Mouse (Mus musculus) spleen, adult 12 weeks (tissue): ENCODE data around the gene Nr4a3.

Source experiments
- DNase-seq: peaks from one replicate; pipeline ENCODE4 v3.0.0; 2022; ENCODE audit warnings: low spot score

The Nr4a3 gene

GRCm38 (mm10) chr4:48050442-48050841, 5.5 kb downstream of the Nr4a3 start:
- DNase-seq = no peak

DNA sequence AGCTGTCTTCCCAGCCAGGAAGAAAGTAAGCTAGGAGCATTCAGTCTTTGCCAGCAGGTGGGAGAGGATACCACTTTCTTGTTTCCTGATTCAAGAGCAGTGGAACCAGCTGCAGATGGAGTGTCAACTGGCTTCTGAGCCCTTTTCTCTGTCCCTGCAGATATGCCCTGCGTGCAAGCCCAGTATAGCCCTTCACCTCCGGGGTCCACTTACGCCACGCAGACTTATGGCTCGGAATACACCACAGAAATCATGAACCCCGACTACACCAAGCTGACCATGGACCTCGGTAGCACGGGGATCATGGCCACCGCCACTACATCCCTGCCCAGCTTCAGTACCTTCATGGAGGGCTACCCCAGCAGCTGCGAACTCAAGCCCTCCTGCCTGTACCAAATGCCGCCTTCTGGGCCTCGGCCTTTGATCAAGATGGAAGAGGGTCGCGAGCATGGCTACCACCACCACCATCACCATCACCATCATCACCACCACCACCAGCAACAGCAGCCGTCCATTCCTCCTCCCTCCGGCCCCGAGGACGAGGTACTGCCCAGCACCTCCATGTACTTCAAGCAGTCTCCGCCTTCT, 6.2 kb downstream of the Nr4a3 start:
- DNase-seq = no peak

GRCm38 (mm10) chr4:48051674-48052121, 6.7 kb downstream of the Nr4a3 start:
- DNase-seq = no peak

DNA sequence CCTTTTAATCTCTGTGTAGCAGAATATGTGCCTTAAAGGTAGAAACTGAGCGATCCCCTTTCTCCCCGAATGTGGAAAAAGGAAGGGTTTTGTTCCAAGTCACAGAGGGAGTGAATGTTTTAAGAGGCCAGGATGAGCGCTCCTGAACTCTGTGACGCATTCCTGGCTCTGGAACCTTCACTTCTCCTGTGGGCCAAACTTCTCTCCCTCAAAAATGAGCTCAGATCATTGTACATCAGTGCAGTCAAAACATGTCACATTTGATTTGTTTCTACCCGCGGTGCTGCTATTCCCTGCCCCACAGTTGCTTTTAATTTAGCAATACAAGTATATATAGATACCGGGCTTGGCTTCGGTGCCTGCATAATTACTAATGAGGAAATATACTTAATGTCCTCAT, 16.8 kb downstream of the Nr4a3 start:
- no peak for DNase-seq

DNA sequence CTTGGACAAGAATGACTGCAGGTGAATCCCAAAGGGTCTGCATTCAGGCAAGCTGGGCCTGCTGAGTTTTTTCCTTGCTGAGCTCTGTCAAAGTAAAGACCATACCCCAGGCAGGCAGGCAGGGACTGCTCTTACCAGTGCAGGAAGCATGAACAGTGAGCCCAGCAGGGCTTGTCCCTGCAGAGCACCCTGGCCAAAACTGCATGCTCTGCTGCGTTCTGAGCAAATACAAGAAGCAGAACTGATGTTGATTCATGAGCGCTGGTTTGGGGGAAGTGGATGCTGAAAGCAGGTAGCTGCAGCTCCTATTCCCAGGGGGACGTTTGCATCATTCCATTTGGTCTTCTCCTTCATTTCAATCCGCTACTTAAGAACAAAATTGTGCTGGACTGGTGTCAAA, 19.4 kb downstream of the Nr4a3 start:
- DNase-seq = no peak

- no peak for DNase-seq
These were observed 21.7 kb downstream of the Nr4a3 start for GRCm38 (mm10) chr4:48066676-48067075.

GRCm38 (mm10) chr4:48069111-48069510, 24.2 kb downstream of the Nr4a3 start:
- DNase-seq = no peak

- no peak for DNase-seq
These were observed 27.1 kb downstream of the Nr4a3 start for GRCm38 (mm10) chr4:48072006-48072405.

DNA sequence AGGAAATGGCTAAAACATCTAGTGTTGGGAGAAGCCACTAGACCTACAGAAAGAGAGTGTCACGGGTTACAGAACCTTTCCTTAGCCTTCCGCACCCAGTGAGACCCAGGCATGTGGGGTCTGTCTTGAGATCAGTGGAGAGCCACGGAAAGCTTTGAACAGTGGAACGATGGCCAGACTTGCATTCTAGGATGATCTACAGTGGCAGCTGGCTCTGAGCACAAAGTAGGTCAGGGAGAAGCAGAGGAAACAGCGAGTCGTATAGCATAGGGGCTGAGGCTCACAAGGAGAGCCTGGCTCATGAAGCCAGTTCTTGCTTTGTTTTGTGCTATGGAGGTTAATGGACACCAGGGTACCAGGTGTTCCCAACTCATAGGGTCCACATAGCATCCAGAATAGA, 28.4 kb downstream of the Nr4a3 start:
- DNase-seq = no peak

GRCm38 (mm10) chr4:48074451-48075240, 29.7 kb downstream of the Nr4a3 start:
- no peak for DNase-seq

- peak; percentile 40 for DNase-seq
These were observed 31.9 kb downstream of the Nr4a3 start for GRCm38 (mm10) chr4:48076693-48077471.

GRCm38 (mm10) chr4:48078213-48078612, 33.3 kb downstream of the Nr4a3 start:
- no peak for DNase-seq

DNA sequence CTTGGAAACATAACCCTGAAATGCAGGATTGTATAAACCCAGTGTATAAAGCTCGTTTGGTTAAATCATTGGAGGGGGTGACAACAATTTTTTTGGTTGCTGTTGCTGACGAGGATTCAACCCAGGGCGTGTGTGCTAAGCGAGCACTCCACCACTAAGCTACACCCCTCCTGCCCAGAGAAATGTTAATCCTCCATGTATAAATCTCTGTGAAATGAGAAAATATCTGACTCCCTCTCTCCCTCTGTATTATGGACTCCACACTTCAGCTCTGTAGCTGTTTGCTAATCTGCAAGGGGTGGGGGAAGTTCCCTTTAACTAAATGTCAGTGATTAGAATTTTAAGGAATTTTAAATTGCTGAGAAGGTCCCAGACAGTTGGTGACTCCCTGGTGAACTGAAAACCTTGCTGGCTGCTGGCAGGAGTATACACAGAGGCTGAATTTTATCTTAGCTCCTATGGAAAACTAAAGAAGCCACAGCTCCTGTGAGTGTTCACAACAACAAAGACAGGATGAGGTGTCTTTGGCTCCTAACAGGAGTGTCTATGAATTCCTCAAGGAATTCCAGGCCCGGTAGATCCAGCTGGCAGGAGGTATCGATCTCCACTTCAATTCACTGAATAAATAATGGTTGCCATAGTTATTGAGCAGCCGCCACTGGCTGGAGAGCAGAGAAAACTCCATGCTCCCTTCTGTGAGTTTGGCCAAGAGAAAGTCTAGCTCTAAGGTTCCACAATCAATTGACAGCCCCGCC, 34.5 kb downstream of the Nr4a3 start:
- no peak for DNase-seq

- DNase-seq = no peak
These were observed 38.5 kb downstream of the Nr4a3 start for GRCm38 (mm10) chr4:48083452-48083851.

DNA sequence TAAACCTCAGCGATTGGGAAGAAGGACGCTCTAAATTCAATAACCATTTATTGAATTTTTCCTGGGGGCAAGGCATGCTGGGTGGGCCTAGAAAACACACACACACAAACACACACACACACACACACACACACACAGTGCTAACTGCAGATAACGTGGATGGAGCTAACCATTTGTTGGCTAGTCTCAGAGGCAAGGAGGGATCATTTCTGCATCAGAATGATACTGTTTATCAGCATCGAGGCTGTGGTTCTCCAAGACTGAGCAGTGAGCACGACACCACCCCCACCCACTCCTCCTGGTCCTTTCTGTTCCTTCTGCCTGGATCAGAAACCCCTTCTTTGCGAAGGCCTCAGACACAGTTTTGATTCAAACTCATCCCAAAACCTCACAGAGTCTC, 41.7 kb downstream of the Nr4a3 start:
- no peak for DNase-seq

DNA sequence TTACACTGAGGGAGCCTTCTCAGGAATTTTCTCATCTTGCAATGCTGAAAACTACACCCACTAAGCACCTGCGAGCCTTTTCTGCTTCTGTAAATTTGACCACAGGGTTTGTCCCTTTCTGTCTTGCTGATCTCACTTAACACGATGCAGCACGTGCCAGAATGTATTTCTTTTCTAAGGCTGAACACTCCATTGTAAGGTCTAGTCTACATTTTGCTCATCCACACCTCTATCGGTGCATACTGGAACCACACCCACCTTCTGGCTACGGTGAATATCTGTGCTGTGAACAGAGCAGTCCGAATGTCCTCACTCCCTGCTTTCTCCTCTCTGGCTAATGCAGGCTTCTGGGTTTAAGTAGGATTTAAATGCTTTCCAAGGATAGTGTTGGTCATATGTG, 42.5 kb downstream of the Nr4a3 start:
- no peak for DNase-seq

DNA sequence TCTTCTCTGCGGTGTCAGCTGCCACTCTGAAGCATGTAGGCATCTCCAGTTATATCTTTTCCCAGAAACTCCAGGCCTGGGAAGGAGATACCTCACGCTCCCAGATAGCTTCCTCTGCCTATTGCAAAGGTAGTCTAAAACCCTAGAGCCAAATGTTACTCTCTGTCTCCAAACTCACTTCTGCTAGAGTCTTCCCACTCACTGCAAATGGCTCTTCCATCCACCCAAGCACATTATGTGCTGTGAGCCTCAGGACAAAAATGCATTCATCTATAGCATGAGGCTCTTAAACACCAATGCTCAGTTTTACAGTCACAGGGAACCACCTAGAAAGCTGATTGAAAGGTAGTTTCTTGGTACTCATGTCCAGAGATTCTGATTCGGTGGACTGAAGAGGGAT, 48.3 kb downstream of the Nr4a3 start:
- DNase-seq = no peak

GRCm38 (mm10) chr4:48100217-48100616, 55.3 kb downstream of the Nr4a3 start:
- no peak for DNase-seq

GRCm38 (mm10) chr4:48101981-48102380, 57.0 kb downstream of the Nr4a3 start:
- no peak for DNase-seq

DNA sequence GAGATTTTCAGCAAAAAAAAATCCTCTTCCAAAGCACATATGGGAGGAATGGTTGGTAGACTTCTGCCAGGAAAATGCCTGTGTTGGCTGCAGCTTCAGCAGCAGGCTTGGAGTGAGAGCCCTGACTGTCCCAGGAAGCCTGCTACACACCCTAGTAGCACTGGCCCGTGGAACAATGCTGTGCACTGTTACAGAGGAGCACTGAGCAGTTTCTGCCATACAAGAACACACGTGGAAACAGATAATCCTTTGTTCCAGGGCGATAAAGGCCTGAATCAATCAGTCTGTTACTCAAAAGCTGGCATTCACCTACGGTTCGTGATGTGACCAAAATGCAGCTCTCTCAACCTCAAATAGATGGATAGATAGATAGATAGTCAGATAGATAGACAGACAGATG, 60.4 kb downstream of the Nr4a3 start:
- DNase-seq = no peak

DNA sequence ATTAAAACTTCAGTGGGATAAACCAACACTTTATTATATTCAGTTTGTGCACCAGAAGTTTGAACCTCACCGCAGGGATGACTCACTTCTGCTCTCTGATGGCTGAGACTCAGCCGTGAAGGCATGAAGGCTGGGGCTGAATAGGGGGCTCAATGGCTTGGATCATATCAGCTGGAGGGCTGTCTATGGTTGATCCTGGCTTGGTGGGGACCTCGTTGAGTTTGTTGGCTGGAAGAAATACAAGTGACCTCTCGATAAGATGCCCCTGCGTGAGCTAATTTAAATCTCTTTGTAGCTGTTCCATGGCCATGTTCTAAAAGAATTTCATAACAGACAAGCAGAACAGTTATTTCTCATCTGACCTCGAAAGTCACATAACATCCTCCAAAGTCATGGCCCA, 62.1 kb downstream of the Nr4a3 start:
- DNase-seq = no peak

- DNase-seq = no peak
These were observed 63.6 kb downstream of the Nr4a3 start for GRCm38 (mm10) chr4:48108591-48108990.
